Mouse (Mus musculus) cerebellum, adult 2 months (tissue): ENCODE results near the gene Olfr365.

Experiments
- CTCF ChIP-seq: fragments of 200-500 bp; IDR thresholded peaks from 2 replicates; pipeline ENCODE4 v1.5.1; 2011; ENCODE audit warnings: low read depth, mild to moderate bottlenecking, control low read depth, low read length, moderate library complexity, borderline replicate concordance; ENCODE audit not compliant: insufficient read depth
- POLR2A ChIP-seq: fragments of 200-500 bp; IDR thresholded peaks from 2 replicates; pipeline ENCODE4 v1.6.1; 2011; ENCODE audit warnings: low read length, control low read depth, borderline replicate concordance; ENCODE audit not compliant: insufficient read depth

- TF ChIP-seq CTCF (no peak), POLR2A (no peak)
Observed at GRCm38 (mm10) chr2:37187898-37188297, at the start of gene Olfr365.
